Mouse (Mus musculus) ovary, postnatal 36 days (tissue): ENCODE measurements around the gene Megf11.

Experiments used
- DNase-seq: peaks from one replicate; pipeline ENCODE4 v3.0.0; 2022; ENCODE audit warnings: low spot score, mixed read lengths

Megf11 gene

DNA sequence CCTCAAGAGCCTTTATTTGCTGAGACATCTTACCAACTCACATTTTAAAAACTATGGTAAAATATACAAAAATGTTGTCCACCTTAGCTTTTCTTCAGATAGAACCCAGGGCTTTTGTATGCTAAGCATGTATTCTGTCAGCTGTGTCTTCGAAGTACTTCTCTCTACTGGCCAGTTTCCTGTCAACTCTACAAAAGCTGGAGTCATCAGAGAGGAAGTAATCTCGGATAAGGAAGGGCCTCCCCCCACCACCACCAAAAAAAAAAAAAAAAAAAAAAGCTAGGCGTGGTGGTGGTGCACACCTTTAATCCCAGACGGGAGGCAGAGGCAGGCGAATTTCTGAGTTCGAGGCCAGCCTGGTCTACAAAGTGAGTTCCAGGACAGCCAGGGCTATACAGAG lies 363.9 kb downstream of the Megf11 start:
- DNase-seq: no peak

DNA sequence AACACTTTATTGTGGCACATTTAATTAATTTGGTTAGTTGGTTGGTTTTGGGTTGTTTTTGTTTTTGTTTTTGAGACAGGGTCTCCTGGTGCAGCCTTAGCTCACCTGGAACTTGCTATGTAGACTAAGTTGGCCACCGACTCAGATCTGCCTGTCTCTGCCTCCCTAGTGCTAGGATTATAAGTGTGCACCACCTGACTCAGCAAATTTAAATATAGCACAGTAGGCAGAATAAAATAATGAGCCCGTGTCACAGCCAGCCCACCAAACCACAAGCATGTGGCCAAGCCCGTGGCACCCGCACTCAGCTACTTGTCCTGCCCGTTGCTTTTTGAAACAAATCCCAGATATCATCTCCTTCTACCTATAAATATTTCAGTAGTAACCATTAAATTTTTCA lies 367.1 kb downstream of the Megf11 start:
- DNase-seq: no peak

DNA sequence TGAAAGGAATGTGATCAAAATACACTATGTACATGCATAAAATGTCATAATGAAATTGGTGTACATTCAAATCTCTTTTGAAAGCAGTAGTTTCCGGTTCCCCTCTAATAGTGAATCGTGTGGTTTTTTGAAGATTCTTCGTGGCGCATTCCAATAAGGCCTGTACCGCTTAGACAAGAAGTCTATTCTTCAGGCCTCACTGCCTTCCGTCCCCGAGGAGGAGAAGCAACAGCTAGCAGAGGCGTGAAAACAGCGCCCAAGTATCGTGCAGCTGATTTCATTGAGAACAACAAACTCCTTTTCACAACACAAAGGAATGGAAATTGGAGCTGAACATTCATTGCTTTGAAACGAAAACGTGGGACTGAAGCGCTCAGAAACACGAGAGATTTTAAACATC lies 372.6 kb downstream of the Megf11 start:
- no peak for DNase-seq
